Mouse (Mus musculus): ENCODE data around the gene Olfr110. TPM values are rescaled to one million over a fixed set of nuclear protein-coding genes. Genes with fewer than 3 reads are reported as not detected.

Olfr110 gene
- polyA plus RNA-seq, 1 experiment from 2014 or later, result not detected

Other genes with a start within 250 kb of the Olfr110 start
- not detected in 2 replicates for gene Olfr98, start 228.7 kb upstream of the Olfr110 start, polyA plus RNA-seq (2016; fragmentation: Nextera tagmentation; extraction: Ambion mirVana)
- gene H2-M3, start 222.2 kb upstream of the Olfr110 start, polyA plus RNA-seq (2016; fragmentation: Nextera tagmentation; extraction: Ambion mirVana), result 1.1 and 1.4 TPM in 2 replicates
- not detected in 2 replicates for gene Olfr99, start 209.0 kb upstream of the Olfr110 start, polyA plus RNA-seq (2016; fragmentation: Nextera tagmentation; extraction: Ambion mirVana)
- not detected in 2 replicates for gene Olfr101, start 188.2 kb upstream of the Olfr110 start, polyA plus RNA-seq (2016; fragmentation: Nextera tagmentation; extraction: Ambion mirVana)
- gene Olfr102, start 175.4 kb upstream of the Olfr110 start, polyA plus RNA-seq (2016; fragmentation: Nextera tagmentation; extraction: Ambion mirVana), result not detected in 2 replicates
- not detected in 2 replicates for gene Olfr103, start 152.8 kb upstream of the Olfr110 start, polyA plus RNA-seq (2016; fragmentation: Nextera tagmentation; extraction: Ambion mirVana)
- gene Olfr104-ps, start 132.9 kb upstream of the Olfr110 start, polyA plus RNA-seq (2016; fragmentation: Nextera tagmentation; extraction: Ambion mirVana), result not detected in 2 replicates
- gene Olfr105-ps, start 113.4 kb upstream of the Olfr110 start, polyA plus RNA-seq (2016; fragmentation: Nextera tagmentation; extraction: Ambion mirVana), result not detected in 2 replicates
- gene Olfr106-ps, start 102.1 kb upstream of the Olfr110 start, polyA plus RNA-seq (2016; fragmentation: Nextera tagmentation; extraction: Ambion mirVana), result not detected in 2 replicates
- gene Olfr107, start 93.2 kb upstream of the Olfr110 start, polyA plus RNA-seq (2016; fragmentation: Nextera tagmentation; extraction: Ambion mirVana), result not detected in 2 replicates
- not detected in 2 replicates for gene Olfr108, start 47.0 kb upstream of the Olfr110 start, polyA plus RNA-seq (2016; fragmentation: Nextera tagmentation; extraction: Ambion mirVana)
- gene Olfr109, start 33.6 kb upstream of the Olfr110 start, polyA plus RNA-seq (2016; fragmentation: Nextera tagmentation; extraction: Ambion mirVana), result not detected in 2 replicates
- gene H2-M2, start 8.9 kb upstream of the Olfr110 start, polyA plus RNA-seq (2016; fragmentation: Nextera tagmentation; extraction: Ambion mirVana), result not detected in 2 replicates
- gene Olfr111, start 15.6 kb downstream of the Olfr110 start, polyA plus RNA-seq (2016; fragmentation: Nextera tagmentation; extraction: Ambion mirVana), result not detected in 2 replicates
- not detected in 2 replicates for gene Olfr112, start 77.0 kb downstream of the Olfr110 start, polyA plus RNA-seq (2016; fragmentation: Nextera tagmentation; extraction: Ambion mirVana)
- gene Olfr113, start 85.2 kb downstream of the Olfr110 start, polyA plus RNA-seq (2016; fragmentation: Nextera tagmentation; extraction: Ambion mirVana), result not detected in 2 replicates
- not detected in 2 replicates for gene Olfr114, start 100.3 kb downstream of the Olfr110 start, polyA plus RNA-seq (2016; fragmentation: Nextera tagmentation; extraction: Ambion mirVana)
- not detected in 2 replicates for gene Olfr115, start 134.6 kb downstream of the Olfr110 start, polyA plus RNA-seq (2016; fragmentation: Nextera tagmentation; extraction: Ambion mirVana)
- gene Olfr116, start 134.7 kb downstream of the Olfr110 start, polyA plus RNA-seq (2016; fragmentation: Nextera tagmentation; extraction: Ambion mirVana), result not detected in 2 replicates
- gene Olfr117, start 171.3 kb downstream of the Olfr110 start, polyA plus RNA-seq (2016; fragmentation: Nextera tagmentation; extraction: Ambion mirVana), result not detected in 2 replicates
- not detected in 2 replicates for gene Olfr118, start 174.5 kb downstream of the Olfr110 start, polyA plus RNA-seq (2016; fragmentation: Nextera tagmentation; extraction: Ambion mirVana)
- gene Olfr119, start 204.1 kb downstream of the Olfr110 start, polyA plus RNA-seq (2016; fragmentation: Nextera tagmentation; extraction: Ambion mirVana), result not detected in 2 replicates
- gene Olfr120, start 229.3 kb downstream of the Olfr110 start, polyA plus RNA-seq (2016; fragmentation: Nextera tagmentation; extraction: Ambion mirVana), result not detected in 2 replicates